Mouse (Mus musculus): ENCODE data around the gene Chst11.

GRCm38 (mm10) chr10:82969612-82970011 is 15.7 kb upstream of the Chst11 start:
- TF ChIP-seq MAX (IDR thresholded peaks at IDR 0.05; ENCODE audit: low read depth) (no peak), USF1 (IDR thresholded peaks at IDR 0.05; ENCODE audit: low read depth) (no peak), POLR2A (IDR thresholded peaks at IDR 0.05; ENCODE audit: insufficient read length, low read depth) (no peak), E2F4 (IDR thresholded peaks at IDR 0.05; ENCODE audit: insufficient read depth) (no peak), MYOD1 (IDR thresholded peaks at IDR 0.05; ENCODE audit: control insufficient read depth in 1 of 3, insufficient read length in 2 of 3, low read depth in 2 of 3) (no peak), POLR2AphosphoS2 (IDR thresholded peaks at IDR 0.05; ENCODE audit: insufficient read length, low read depth) (no peak), TCF3 (IDR thresholded peaks at IDR 0.05; ENCODE audit: insufficient read length, low read depth) (no peak)

Data from myocyte (in vitro differentiated cells).